Mouse (Mus musculus): Measurements from ENCODE around the gene Ift57. TPM values are rescaled to one million over a fixed set of nuclear protein-coding genes. Genes with fewer than 3 reads are reported as not detected.

Gene Ift57
- polyA plus RNA-seq, 1 experiment: 8.7 TPM

DNA sequence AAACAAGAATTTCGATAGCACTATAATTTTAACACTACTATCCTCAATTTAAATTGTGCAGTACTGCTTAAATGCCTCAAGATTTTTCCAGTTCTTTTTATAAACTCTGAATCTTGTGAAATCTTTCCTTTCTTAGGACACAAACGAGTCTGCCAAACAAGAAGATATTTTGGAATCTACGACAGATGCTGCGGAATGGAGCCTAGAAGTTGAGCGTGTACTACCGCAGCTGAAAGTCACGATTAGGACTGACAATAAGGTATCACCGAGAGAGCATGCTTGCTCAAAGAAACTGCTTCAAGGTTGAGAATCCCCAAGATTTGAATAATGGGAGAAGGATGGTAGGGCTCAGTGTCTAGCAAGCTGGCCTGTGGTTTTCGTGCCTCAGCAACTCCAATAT, 37.5 kb downstream of the Ift57 start:
- Histone ChIP-seq H3K4me3 (replicated peaks) (no peak overlapping the region), H3K9me3 (no peaks in the 10 kb centered on the region), H3K4me1 (peaks cover 4% of the 10 kb centered on the region; the same call in 1 of the 2 replicates), H3K27me3 (replicated peaks) (no peaks in the 10 kb centered on the region), H3K36me3 (replicated peaks; ENCODE audit: low read length) (peaks cover 2% of the 10 kb centered on the region)
- no peak for TF ChIP-seq FLI1 (IDR thresholded peaks at IDR 0.05; ENCODE audit: low read length)

DNA sequence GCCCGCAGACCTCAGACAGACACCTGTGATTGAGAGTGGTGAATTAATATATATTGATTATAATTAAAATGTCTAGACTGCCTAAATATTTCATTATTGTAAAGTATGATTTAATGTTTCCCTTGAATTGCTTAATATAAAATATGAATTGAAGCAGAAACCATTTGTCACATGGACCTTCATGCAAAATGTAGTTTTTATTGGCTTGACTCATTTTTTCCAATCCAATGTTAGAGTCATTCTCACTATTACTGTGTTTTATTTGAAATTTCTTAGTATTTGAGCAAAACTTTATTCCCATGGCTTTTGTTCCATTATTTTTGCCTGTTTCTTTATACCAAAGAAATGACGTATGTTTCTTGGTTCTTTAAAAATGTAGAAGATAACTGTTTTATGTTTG, 48.3 kb downstream of the Ift57 start:
- Histone ChIP-seq H3K9me3 (0 out of 2 replicates have a peak, but pooled peaks cover 3% of the 10 kb centered on the region), H3K27me3 (replicated peaks) (no peaks in the 10 kb centered on the region), H3K4me3 (replicated peaks) (no peak overlapping the region), H3K4me1 (peaks cover 5% of the 10 kb centered on the region), H3K36me3 (replicated peaks; ENCODE audit: low read length) (peaks cover 8% of the 10 kb centered on the region)
- TF ChIP-seq FLI1 (IDR thresholded peaks at IDR 0.05; ENCODE audit: low read length) (no peak), GATA1 (IDR thresholded peaks at IDR 0.05; ENCODE audit: borderline replicate concordance, low read length) (no peak)

DNA sequence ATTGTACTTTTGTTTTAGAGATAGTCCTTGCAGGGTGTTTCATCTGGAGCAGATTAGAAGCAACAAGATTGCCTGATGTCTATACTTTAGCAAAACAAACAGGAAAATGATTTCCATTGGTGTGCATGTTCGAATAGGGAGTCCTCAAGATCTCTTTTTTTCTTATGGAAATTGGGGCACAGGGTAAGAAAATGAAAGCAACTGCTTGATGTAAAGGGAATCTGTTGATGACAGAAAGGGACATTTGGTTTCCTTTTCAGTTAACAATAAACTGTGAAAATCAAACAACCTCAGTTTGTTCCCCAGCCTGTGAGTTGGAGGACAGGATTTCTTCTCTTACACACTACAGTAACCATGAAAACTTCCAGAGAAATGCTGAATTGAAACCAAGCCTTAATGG, 53.9 kb downstream of the Ift57 start:
- TF ChIP-seq GATA1 (IDR thresholded peaks at IDR 0.05; ENCODE audit: borderline replicate concordance, low read length): no peak
- no peak for TF ChIP-seq FLI1 (IDR thresholded peaks at IDR 0.05; ENCODE audit: low read length)
- no peaks in the 10 kb centered on the region for H3K9me3 ChIP-seq

DNA sequence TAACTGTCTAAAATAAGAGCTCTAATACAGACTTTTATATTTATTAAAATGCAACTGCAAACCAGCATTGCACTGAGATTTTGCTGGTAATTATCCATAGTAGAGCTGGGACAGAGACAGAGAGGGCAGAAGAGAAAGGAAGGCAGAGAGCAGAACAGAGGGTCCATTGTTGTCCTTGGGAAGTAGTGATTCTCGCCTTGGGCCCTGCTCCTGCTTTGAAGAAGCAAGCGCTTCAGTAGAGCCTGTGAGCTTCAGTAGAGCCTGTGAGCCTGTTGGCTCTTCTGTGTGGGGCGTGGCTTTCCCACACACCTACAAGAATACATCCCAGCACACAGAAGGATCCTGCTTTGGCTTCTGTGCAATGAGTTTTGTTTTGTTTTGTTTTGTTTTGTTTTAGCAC, 54.3 kb downstream of the Ift57 start:
- Histone ChIP-seq H3K27me3 (replicated peaks) (no peaks in the 10 kb centered on the region), H3K9me3 (no peaks in the 10 kb centered on the region), H3K4me1 (peaks cover 21% of the 10 kb centered on the region), H3K4me3 (replicated peaks) (no peak overlapping the region), H3K36me3 (replicated peaks; ENCODE audit: low read length) (peaks cover 2% of the 10 kb centered on the region)
- TF ChIP-seq FLI1 (IDR thresholded peaks at IDR 0.05; ENCODE audit: low read length) (no peak), GATA1 (IDR thresholded peaks at IDR 0.05; ENCODE audit: borderline replicate concordance, low read length) (no peak)

More for the DNA sequence above, 53.9 kb downstream of the Ift57 start:
- no peaks in the 10 kb centered on the region for H3K27me3 ChIP-seq (replicated peaks)
- H3K4me1 ChIP-seq: peaks cover 21% of the 10 kb centered on the region
- H3K4me3 ChIP-seq (replicated peaks): no peak overlapping the region
- no peaks in the 10 kb centered on the region for H3K36me3 ChIP-seq (replicated peaks; ENCODE audit: low read length)

DNA sequence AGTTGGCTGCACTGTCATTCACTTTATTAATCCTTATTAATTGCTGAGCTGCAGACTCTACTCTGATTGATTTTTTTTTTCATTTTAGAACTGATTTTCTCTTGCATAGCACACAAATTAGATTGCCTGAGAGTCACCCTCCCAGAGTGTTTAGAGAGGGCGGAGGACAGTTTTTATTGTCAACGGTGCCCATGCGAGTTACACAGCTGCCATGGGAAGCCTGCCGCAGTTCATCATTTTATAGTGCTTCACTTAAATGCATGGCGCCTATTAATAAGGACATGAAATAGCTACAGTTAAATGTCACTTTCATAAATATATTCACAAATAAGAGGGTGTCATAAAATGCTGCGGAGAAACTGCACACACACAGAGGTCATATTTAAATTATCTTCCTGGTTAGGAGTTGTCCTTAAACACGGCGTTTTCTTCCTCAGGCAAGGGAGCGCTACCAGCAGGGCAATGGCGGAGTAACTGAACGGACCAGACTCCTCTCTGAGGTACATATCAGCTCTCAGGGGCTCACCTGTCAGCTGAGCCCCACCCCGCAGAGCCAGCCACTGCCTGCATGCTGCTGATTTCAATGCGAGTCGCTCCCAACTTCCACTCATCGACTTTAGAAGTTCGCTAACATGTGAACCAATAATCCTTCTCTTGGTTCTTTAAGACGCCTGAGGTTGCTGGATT, 61.6 kb downstream of the Ift57 start:
- TF ChIP-seq GATA1 (IDR thresholded peaks at IDR 0.05; ENCODE audit: borderline replicate concordance, low read length): no peak
- Histone ChIP-seq H3K4me3 (replicated peaks) (no peak overlapping the region), H3K27me3 (replicated peaks) (no peaks in the 10 kb centered on the region)

DNA sequence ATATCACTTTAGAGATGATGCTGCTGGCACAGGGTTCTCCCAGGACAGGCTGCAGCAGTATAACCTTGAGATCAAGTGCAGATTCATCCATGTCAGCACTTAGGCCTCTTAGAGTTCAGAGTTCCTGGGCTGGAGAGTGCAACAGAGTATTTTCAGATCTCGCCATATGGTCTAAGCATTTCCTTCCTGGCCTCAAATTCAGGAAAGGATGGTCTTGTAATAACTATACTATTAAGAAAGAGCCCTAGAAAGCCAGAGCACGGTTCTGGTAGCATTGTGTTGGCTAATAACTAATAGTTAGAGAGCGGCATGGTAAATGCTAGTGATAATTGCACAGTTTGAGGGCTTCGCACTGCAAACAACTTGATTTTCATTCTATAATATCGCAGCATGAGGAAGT, 62.9 kb downstream of the Ift57 start:
- peaks cover 45% of the 10 kb centered on the region for H3K4me1 ChIP-seq
- TF ChIP-seq FLI1 (IDR thresholded peaks at IDR 0.05; ENCODE audit: low read length) (no peak), GATA1 (IDR thresholded peaks at IDR 0.05; ENCODE audit: borderline replicate concordance, low read length) (no peak)
- H3K27me3 ChIP-seq (replicated peaks): no peaks in the 10 kb centered on the region
- H3K9me3 ChIP-seq: no peaks in the 10 kb centered on the region
- H3K36me3 ChIP-seq (replicated peaks; ENCODE audit: low read length): peaks cover 19% of the 10 kb centered on the region
- H3K4me3 ChIP-seq (replicated peaks): no peak overlapping the region

More for the DNA sequence above, 61.6 kb downstream of the Ift57 start:
- H3K36me3 ChIP-seq (replicated peaks; ENCODE audit: low read length): peaks cover 19% of the 10 kb centered on the region
- peaks cover 33% of the 10 kb centered on the region for H3K4me1 ChIP-seq
- H3K9me3 ChIP-seq: no peaks in the 10 kb centered on the region

DNA sequence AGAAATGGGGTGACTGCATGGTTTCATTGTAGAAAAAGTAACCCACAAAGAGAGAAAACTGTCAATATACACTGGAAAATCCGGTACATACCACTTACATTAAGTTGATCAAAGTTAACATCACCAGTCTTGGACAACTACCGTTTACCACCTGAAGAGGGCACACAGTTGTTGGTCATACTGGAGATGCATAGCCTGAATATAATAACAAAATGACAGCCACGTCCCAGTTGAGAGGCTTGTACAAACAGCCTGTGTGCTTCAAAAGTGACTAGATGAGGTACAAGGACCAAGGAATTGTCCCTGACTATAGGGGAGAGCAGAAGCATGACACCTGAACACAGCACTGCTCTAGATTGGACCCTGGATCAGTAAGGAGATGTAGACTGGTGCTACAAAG, 67.3 kb downstream of the Ift57 start:
- H3K9me3 ChIP-seq: no peaks in the 10 kb centered on the region
- H3K36me3 ChIP-seq (replicated peaks; ENCODE audit: low read length): peaks cover 16% of the 10 kb centered on the region
- H3K27me3 ChIP-seq (replicated peaks): no peaks in the 10 kb centered on the region
- peaks cover 84% of the 10 kb centered on the region for H3K4me1 ChIP-seq
- TF ChIP-seq FLI1 (IDR thresholded peaks at IDR 0.05; ENCODE audit: low read length) (no peak), GATA1 (IDR thresholded peaks at IDR 0.05; ENCODE audit: borderline replicate concordance, low read length) (no peak)
- peak overlapping the region; percentile 11 for H3K4me3 ChIP-seq (replicated peaks)

DNA sequence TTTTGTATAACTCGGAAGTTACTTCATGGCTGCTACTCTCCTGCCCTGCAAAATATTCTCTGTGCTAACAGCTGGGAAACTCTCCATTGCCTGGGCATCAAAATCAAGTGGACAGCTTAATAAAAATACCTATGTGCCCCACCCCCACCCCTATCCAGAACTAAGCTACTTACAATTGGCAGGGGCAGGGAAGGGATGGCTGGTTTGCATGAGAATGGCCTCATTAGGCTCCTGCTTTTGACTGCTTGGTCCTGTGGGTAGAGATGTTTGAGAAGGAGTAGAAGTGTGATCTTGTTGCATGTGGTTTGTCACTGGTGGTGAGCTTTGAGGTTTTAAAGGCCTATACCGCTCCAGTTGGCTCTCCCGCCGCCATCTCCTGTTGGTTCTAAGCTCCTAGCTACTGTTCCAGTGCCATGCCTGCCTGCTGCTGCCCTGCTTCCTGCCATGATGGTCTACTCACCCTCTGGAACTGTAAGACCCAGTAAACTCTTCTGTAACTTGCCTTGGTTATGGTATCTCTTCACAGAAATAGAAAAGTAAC, 69.5 kb downstream of the Ift57 start:
- Histone ChIP-seq H3K4me1 (peaks cover 86% of the 10 kb centered on the region), H3K36me3 (replicated peaks; ENCODE audit: low read length) (peaks cover 14% of the 10 kb centered on the region)
- TF ChIP-seq GATA1 (IDR thresholded peaks at IDR 0.05; ENCODE audit: borderline replicate concordance, low read length) (no peak), FLI1 (IDR thresholded peaks at IDR 0.05; ENCODE audit: low read length) (no peak)

DNA sequence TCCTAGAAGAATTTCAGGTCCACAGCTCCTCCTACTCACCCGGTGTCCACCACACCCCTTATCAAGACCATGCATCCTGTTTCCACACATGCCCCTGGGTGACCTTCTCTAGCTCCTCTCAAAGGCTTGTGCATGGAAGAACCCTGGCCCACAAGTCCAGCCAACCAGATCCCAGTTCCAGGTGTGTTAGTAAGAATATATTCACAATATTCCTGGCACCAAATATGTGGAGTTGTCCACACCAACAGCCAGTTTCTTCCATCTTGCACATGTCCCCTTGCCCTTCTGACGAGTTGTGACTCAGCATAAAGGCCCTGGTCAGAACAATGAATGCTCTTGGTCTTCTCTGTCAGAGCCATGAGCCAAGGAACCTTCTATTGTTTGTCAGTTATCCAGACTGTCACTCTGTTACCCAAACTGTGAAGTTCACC, 70.8 kb downstream of the Ift57 start:
- TF ChIP-seq GATA1 (IDR thresholded peaks at IDR 0.05; ENCODE audit: borderline replicate concordance, low read length): peak; percentile 48; the same call in 1 of the 3 replicates
- TF ChIP-seq FLI1 (IDR thresholded peaks at IDR 0.05; ENCODE audit: low read length): no peak
- H3K9me3 ChIP-seq: no peaks in the 10 kb centered on the region
- peaks cover 93% of the 10 kb centered on the region for H3K4me1 ChIP-seq
- no peaks in the 10 kb centered on the region for H3K27me3 ChIP-seq (replicated peaks)
- peaks cover 6% of the 10 kb centered on the region for H3K36me3 ChIP-seq (replicated peaks; ENCODE audit: low read length)
- peak overlapping the region; percentile 71 for H3K4me3 ChIP-seq (replicated peaks)

More for the DNA sequence above, 69.5 kb downstream of the Ift57 start:
- Histone ChIP-seq H3K4me3 (replicated peaks) (no peak overlapping the region), H3K9me3 (no peaks in the 10 kb centered on the region), H3K27me3 (replicated peaks) (no peaks in the 10 kb centered on the region)

DNA sequence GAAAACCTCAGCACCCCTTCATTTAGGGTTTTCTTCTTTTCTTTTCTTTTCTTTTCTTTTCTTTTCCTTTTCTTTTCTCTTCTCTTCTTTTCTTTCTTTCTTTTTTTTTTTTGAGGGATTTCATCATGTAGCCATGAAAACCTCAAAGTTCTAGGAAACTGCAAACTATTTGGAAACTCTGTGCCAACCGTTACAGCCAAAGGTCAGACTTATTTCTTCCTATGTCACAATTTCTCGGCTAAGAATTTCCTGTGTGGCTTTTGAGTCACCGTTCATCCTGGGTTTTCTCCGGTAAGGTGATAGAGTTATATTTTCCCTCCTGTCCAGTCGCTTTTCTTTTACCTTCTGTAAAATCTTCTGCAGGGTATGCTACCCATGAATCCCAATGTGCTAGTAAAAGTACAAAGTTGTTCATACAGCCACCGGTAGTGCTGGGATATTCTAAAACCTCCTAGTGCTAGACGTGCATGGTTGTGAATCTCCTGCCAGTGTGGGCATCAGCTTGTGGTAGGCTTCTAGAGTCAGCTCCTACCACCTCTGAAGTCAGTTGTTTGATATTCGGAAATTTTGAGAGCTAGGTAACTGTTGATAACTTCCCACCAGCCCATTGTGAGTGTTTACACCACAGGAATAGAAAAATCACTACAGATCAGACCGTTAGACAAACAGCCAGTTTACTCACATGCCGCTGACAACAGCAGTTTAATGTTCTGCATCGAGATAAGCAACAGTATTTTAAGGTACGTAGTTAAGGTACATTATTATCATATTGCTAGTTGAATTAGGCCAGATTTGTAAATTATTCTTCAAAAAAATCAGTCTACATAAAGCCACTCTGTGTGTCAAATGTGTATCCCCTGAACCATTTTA, 71.5 kb downstream of the Ift57 start:
- H3K4me3 ChIP-seq (replicated peaks): peak overlapping the region; percentile 71
- H3K4me1 ChIP-seq: peaks cover 96% of the 10 kb centered on the region
- no peaks in the 10 kb centered on the region for H3K27me3 ChIP-seq (replicated peaks)
- peaks cover 4% of the 10 kb centered on the region for H3K36me3 ChIP-seq (replicated peaks; ENCODE audit: low read length)
- no peaks in the 10 kb centered on the region for H3K9me3 ChIP-seq
- TF ChIP-seq GATA1 (IDR thresholded peaks at IDR 0.05; ENCODE audit: borderline replicate concordance, low read length) (no peak), FLI1 (IDR thresholded peaks at IDR 0.05; ENCODE audit: low read length) (no peak)
